Mouse (Mus musculus): Measurements from ENCODE around the gene Fads6. TPM values are rescaled to one million over a fixed set of nuclear protein-coding genes. Genes with fewer than 3 reads are reported as not detected.

Fads6 gene
- total RNA-seq, 2 experiments from 2014 or later: 2.9 to 3.6 TPM

GRCm38 (mm10) chr11:115300745-115301144 lies 3.3 kb upstream of the Fads6 start:
- DNase-seq: no peak

GRCm38 (mm10) chr11:115298160-115298559 lies 697 bp upstream of the Fads6 start:
- no peak for DNase-seq

GRCm38 (mm10) chr11:115296471-115297210 lies 822 bp downstream of the Fads6 start:
- no peak for DNase-seq

- DNase-seq: no peak
These were observed 1.5 kb downstream of the Fads6 start for GRCm38 (mm10) chr11:115295939-115296338.

GRCm38 (mm10) chr11:115292631-115293375 lies 4.7 kb downstream of the Fads6 start:
- no peak for DNase-seq

GRCm38 (mm10) chr11:115291503-115291902 lies 6.0 kb downstream of the Fads6 start:
- no peak for DNase-seq

- DNase-seq: peak; percentile 71
These were observed 6.5 kb downstream of the Fads6 start for GRCm38 (mm10) chr11:115290919-115291318.

GRCm38 (mm10) chr11:115290314-115290713 lies 7.1 kb downstream of the Fads6 start:
- no peak for DNase-seq

GRCm38 (mm10) chr11:115289885-115290284 lies 7.6 kb downstream of the Fads6 start:
- DNase-seq: no peak

- DNase-seq: peak; percentile 5
These were observed 9.2 kb downstream of the Fads6 start for GRCm38 (mm10) chr11:115288305-115288704.

GRCm38 (mm10) chr11:115287386-115287785 lies 10.1 kb downstream of the Fads6 start:
- no peak for DNase-seq

- peak; percentile 48 for DNase-seq
These were observed 11.1 kb downstream of the Fads6 start for GRCm38 (mm10) chr11:115286201-115286993.

- no peak for DNase-seq
These were observed 12.2 kb downstream of the Fads6 start for GRCm38 (mm10) chr11:115285282-115285681.

- no peak for DNase-seq
These were observed 13.4 kb downstream of the Fads6 start for GRCm38 (mm10) chr11:115283891-115284620.

- no peak for DNase-seq
These were observed 14.0 kb downstream of the Fads6 start for GRCm38 (mm10) chr11:115283486-115283765.

GRCm38 (mm10) chr11:115282723-115283485 lies 14.6 kb downstream of the Fads6 start:
- DNase-seq: no peak

- DNase-seq: no peak
These were observed 15.2 kb downstream of the Fads6 start for GRCm38 (mm10) chr11:115282295-115282694.

- no peak for DNase-seq
These were observed 17.7 kb downstream of the Fads6 start for GRCm38 (mm10) chr11:115279726-115280125.

GRCm38 (mm10) chr11:115278176-115278575 lies 19.3 kb downstream of the Fads6 start:
- DNase-seq: no peak

GRCm38 (mm10) chr11:115277604-115277975 lies 19.9 kb downstream of the Fads6 start:
- no peak for DNase-seq

GRCm38 (mm10) chr11:115276780-115277603 lies 20.5 kb downstream of the Fads6 start, which contains the start of gene Fdxr:
TSS of gene Fdxr (minus strand) at chr11:115277050.
- peak; percentile 98 for DNase-seq
